Mouse (Mus musculus): Measurements from ENCODE around the gene Aldoart1. TPM values are rescaled to one million over a fixed set of nuclear protein-coding genes. Genes with fewer than 3 reads are reported as not detected.
A peak's percentile ranks its signal among the peaks of the same experiment; 100 is the strongest.

Gene Aldoart1
- polyA plus RNA-seq (2012; rRNA removed) = 117 and 122 TPM in 2 replicates

DNA sequence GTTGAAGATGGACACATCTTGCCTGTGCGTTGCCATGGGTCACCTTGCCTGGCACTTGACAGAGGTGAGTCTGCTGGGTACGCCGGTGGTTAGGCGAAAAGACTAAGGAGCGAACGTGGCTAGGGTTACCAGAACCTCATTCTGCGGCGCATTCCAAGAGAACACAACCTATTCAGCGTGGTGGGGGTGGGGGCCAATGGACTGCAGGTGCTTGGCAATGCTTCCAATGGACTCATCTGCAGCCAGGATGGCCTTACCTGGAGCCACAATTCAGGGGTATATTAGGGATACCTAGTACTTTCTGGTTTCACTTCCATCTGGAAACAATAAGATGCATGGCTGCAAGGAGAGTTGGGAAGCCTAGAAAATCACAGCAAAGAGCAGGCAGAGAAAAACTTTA is at the start of gene Aldoart1:
Aldoart1 (minus strand) TSS at position 101 of the 400 bp plus-strand sequence.
- H3K36me3 ChIP-seq (ENCODE audit: control insufficient read depth, insufficient read depth, low read length) = no peaks in the 10 kb centered on the region
- TF ChIP-seq POLR2A (IDR thresholded peaks at IDR 0.05; ENCODE audit: control insufficient read depth, low read depth, low read length) = peak; percentile 41; the same call in 1 of the 2 replicates
- TF ChIP-seq CTCF (IDR thresholded peaks at IDR 0.05; ENCODE audit: control insufficient read depth, insufficient read depth, insufficient replicate concordance, low read depth, low read length) = no peak
- H3K27me3 ChIP-seq (ENCODE audit: control insufficient read depth, insufficient read depth, low read length) = no peaks in the 10 kb centered on the region
- H3K4me3 ChIP-seq (ENCODE audit: control insufficient read depth, low read depth, low read length) = peak within 1 kb of the TSS; percentile 76
- peaks cover 4% of the 10 kb centered on the region for H3K4me1 ChIP-seq (ENCODE audit: control insufficient read depth, insufficient read depth, low read length)
- no peak within 1 kb of the TSS for H3K27ac ChIP-seq (ENCODE audit: control insufficient read depth, insufficient read depth, low read depth, low read length)

DNA sequence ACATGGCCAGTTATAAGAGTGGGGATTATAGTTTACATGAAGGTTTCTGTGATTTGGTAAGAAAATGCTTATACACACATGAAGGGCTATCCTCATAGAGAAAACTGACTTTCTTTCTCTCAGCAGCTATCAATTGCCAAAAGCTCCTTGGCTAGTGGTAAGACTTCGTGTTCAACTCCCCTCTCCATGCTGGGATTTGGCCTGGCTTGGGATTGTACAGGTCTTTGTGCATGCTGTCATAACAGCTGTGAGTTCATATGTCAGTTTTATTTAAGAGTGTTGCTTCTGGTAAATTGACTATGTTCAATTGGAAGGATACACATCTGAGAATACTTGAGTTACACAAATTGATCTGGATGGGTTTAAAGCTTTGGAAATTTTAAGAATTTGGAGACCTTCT is 49.1 kb upstream of the Aldoart1 start:
- Histone ChIP-seq H3K4me1 (ENCODE audit: control insufficient read depth, insufficient read depth, low read length) (no peaks in the 10 kb centered on the region), H3K27me3 (ENCODE audit: control insufficient read depth, insufficient read depth, low read length) (no peaks in the 10 kb centered on the region), H3K4me3 (ENCODE audit: control insufficient read depth, low read depth, low read length) (no peak overlapping the region), H3K36me3 (ENCODE audit: control insufficient read depth, insufficient read depth, low read length) (no peaks in the 10 kb centered on the region), H3K27ac (ENCODE audit: control insufficient read depth, insufficient read depth, low read depth, low read length) (no peak overlapping the region)
- TF ChIP-seq POLR2A (IDR thresholded peaks at IDR 0.05; ENCODE audit: control insufficient read depth, low read depth, low read length) = no peak
- TF ChIP-seq CTCF (IDR thresholded peaks at IDR 0.05; ENCODE audit: control insufficient read depth, insufficient read depth, insufficient replicate concordance, low read depth, low read length) = no peak

DNA sequence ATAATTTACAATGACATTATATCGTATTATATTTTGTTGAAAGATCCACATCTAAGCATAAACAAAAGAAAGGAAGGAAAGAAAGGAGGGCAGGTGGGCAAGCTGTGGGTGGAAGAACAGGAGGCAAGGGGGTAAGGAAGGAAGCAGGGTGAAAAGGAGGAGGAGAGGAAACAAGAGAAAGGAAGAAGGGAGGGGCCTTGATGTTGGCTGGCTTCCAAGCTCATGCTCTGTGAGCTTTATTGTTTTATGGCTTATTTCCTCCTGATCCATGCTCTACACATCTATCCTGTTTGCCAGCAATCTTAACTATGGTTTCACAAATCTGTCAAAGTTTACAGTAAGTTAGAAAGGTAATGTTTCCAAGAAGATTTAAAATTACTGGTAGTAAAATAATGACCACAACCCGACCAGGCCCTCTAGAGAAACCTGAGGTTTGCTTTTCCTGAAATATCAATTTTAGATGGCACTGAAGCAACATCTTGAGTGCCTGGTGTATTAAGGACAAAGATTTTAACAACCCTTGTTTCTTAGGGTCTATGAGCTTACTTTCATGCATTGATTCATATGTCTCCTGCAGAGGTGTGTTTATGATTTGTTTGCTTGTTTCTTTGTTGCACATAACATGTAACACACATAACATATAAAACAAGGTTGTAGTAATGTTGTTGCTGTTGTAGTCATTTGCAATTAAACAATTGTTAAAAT is 13.1 kb upstream of the Aldoart1 start:
- Histone ChIP-seq H3K27me3 (ENCODE audit: control insufficient read depth, insufficient read depth, low read length) (no peaks in the 10 kb centered on the region), H3K27ac (ENCODE audit: control insufficient read depth, insufficient read depth, low read depth, low read length) (no peak overlapping the region), H3K36me3 (ENCODE audit: control insufficient read depth, insufficient read depth, low read length) (no peaks in the 10 kb centered on the region), H3K4me1 (ENCODE audit: control insufficient read depth, insufficient read depth, low read length) (no peaks in the 10 kb centered on the region), H3K4me3 (ENCODE audit: control insufficient read depth, low read depth, low read length) (no peak overlapping the region)
- TF ChIP-seq CTCF (IDR thresholded peaks at IDR 0.05; ENCODE audit: control insufficient read depth, insufficient read depth, insufficient replicate concordance, low read depth, low read length) (no peak), POLR2A (IDR thresholded peaks at IDR 0.05; ENCODE audit: control insufficient read depth, low read depth, low read length) (no peak)

DNA sequence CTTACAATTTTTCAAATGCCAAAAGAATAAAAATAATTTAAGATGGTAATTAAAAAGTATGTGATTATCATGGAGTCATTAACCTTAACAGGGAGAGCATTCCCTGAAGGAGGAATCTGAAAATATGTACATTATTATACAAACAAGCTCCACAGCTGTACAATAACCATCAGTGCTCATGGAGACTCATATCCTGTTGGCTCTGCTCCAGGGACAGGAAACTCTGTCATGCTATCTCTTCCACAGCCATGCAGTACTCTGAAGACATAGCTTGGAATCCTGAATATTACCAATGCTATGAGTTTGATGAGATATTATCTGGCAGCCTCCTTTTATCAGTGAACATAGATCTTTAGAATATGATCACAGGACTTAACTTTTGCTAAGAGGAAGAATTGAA is 8.2 kb downstream of the Aldoart1 start:
- Histone ChIP-seq H3K4me3 (ENCODE audit: control insufficient read depth, low read depth, low read length) (no peak overlapping the region), H3K4me1 (ENCODE audit: control insufficient read depth, insufficient read depth, low read length) (no peaks in the 10 kb centered on the region), H3K36me3 (ENCODE audit: control insufficient read depth, insufficient read depth, low read length) (no peaks in the 10 kb centered on the region), H3K27ac (ENCODE audit: control insufficient read depth, insufficient read depth, low read depth, low read length) (no peak overlapping the region), H3K27me3 (ENCODE audit: control insufficient read depth, insufficient read depth, low read length) (no peaks in the 10 kb centered on the region)
- no peak for TF ChIP-seq POLR2A (IDR thresholded peaks at IDR 0.05; ENCODE audit: control insufficient read depth, low read depth, low read length)
- no peak for TF ChIP-seq CTCF (IDR thresholded peaks at IDR 0.05; ENCODE audit: control insufficient read depth, insufficient read depth, insufficient replicate concordance, low read depth, low read length)

DNA sequence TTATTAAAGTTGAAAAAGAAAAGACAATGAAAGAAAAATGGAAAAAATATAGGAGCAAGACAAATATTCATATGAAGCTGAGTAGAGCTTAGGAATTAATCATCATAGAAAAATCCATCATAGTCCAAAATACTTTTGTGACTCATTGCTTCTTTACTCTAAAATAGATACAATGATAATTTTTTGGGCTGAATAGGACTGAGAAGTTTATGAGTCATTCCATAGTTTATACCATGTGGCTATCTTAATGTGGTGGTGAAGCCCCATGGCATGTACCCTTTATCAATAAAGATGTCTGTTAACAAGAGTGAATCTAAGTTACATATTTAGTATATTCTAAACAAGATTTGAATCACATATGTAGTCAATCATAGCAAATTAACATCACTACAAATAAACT is 9.4 kb downstream of the Aldoart1 start:
- H3K27me3 ChIP-seq (ENCODE audit: control insufficient read depth, insufficient read depth, low read length) = no peaks in the 10 kb centered on the region
- no peak overlapping the region for H3K4me3 ChIP-seq (ENCODE audit: control insufficient read depth, low read depth, low read length)
- H3K36me3 ChIP-seq (ENCODE audit: control insufficient read depth, insufficient read depth, low read length) = no peaks in the 10 kb centered on the region
- TF ChIP-seq POLR2A (IDR thresholded peaks at IDR 0.05; ENCODE audit: control insufficient read depth, low read depth, low read length) = no peak
- no peaks in the 10 kb centered on the region for H3K4me1 ChIP-seq (ENCODE audit: control insufficient read depth, insufficient read depth, low read length)
- H3K27ac ChIP-seq (ENCODE audit: control insufficient read depth, insufficient read depth, low read depth, low read length) = no peak overlapping the region

DNA sequence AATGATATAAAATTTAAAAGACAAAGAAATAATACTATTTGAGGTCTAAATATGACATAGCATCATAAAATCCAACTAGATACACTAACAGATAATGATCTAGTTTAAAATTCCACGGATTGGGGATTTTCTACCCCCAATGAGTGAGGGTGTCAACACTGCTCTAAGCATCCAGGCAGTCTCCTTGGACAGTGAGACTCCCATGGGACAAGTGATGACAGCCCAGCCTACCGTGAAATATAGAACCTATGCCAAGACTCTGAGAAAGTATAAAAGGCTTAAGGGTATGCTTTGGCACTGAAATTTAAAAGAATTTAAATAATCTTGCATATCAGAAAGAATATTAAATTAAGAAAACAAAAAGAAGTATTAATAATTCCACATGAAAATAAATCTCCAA is 16.0 kb downstream of the Aldoart1 start:
- no peak for TF ChIP-seq POLR2A (IDR thresholded peaks at IDR 0.05; ENCODE audit: control insufficient read depth, low read depth, low read length)
- no peak for TF ChIP-seq CTCF (IDR thresholded peaks at IDR 0.05; ENCODE audit: control insufficient read depth, insufficient read depth, insufficient replicate concordance, low read depth, low read length)
- H3K27me3 ChIP-seq (ENCODE audit: control insufficient read depth, insufficient read depth, low read length) = no peaks in the 10 kb centered on the region
- no peak overlapping the region for H3K27ac ChIP-seq (ENCODE audit: control insufficient read depth, insufficient read depth, low read depth, low read length)
- no peaks in the 10 kb centered on the region for H3K36me3 ChIP-seq (ENCODE audit: control insufficient read depth, insufficient read depth, low read length)
- no peak overlapping the region for H3K4me3 ChIP-seq (ENCODE audit: control insufficient read depth, low read depth, low read length)
- no peaks in the 10 kb centered on the region for H3K4me1 ChIP-seq (ENCODE audit: control insufficient read depth, insufficient read depth, low read length)

DNA sequence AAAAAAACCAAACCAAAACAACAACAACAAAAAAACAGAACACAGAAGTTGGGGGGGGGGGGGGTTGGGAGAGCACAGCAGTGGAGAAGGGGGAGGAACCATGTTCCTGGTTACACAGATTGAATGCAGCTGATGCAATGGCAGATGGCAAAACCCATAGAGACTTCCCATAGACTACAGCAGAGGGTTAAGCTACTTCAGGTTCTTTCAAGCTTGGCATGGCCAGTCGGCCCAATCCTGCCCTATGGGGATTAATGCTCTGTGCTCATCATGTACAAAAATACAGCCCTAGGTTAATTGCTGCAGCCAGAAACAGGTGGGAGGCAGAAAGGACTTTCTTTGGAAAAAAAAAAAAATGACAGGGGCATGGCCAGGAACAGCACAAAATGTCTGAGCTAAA is 17.0 kb downstream of the Aldoart1 start:
- Histone ChIP-seq H3K4me3 (ENCODE audit: control insufficient read depth, low read depth, low read length) (no peak overlapping the region), H3K27ac (ENCODE audit: control insufficient read depth, insufficient read depth, low read depth, low read length) (no peak overlapping the region), H3K4me1 (ENCODE audit: control insufficient read depth, insufficient read depth, low read length) (no peaks in the 10 kb centered on the region), H3K36me3 (ENCODE audit: control insufficient read depth, insufficient read depth, low read length) (no peaks in the 10 kb centered on the region), H3K27me3 (ENCODE audit: control insufficient read depth, insufficient read depth, low read length) (no peaks in the 10 kb centered on the region)
- no peak for TF ChIP-seq CTCF (IDR thresholded peaks at IDR 0.05; ENCODE audit: control insufficient read depth, insufficient read depth, insufficient replicate concordance, low read depth, low read length)
- TF ChIP-seq POLR2A (IDR thresholded peaks at IDR 0.05; ENCODE audit: control insufficient read depth, low read depth, low read length) = no peak
